Mouse (Mus musculus) adrenal gland, postnatal 4 days (tissue): ENCODE measurements around the gene Amh. TPM values are rescaled to one million over a fixed set of nuclear protein-coding genes. Genes with fewer than 3 reads are reported as not detected.
"Not testable (repeated sequence)": the region's sequence is repeated elsewhere in the genome, so short reads cannot be mapped to it uniquely, and the experiment has no call there.

Experiments
- DNase-seq, 2 experiments: peaks; one replicate each; pipeline ENCODE4 v3.0.0; 2021 to 2022; ENCODE audit warnings: low spot score in 2 of 2, mixed read lengths in 2 of 2
- total RNA-seq, 2 experiments: library from RNA; stranded (reverse); gene quantifications; 2 replicates each; pipeline ENCODE4 v1.2.3; 2021

Gene Amh
- total RNA-seq, 2 experiments from 2014 or later = 0.79 to 1.1 TPM

GRCm38 (mm10) chr10:80806341-80807056, 1.5 kb downstream of the Amh start:
- DNase-seq = no peak

- peak in 1 of 2 experiments; percentile 45 for DNase-seq
Measured at GRCm38 (mm10) chr10:80807057-80807627, 2.1 kb downstream of the Amh start.

- DNase-seq = no peak
Measured at GRCm38 (mm10) chr10:80808099-80808984, 3.3 kb downstream of the Amh start.

- DNase-seq = no peak
Measured at GRCm38 (mm10) chr10:80808985-80809632, 4.1 kb downstream of the Amh start.

GRCm38 (mm10) chr10:80810084-80810483, 5.0 kb downstream of the Amh start:
- DNase-seq = no peak

- DNase-seq = no peak
Measured at GRCm38 (mm10) chr10:80812391-80813041, 7.5 kb downstream of the Amh start.

- no peak for DNase-seq
Measured at GRCm38 (mm10) chr10:80813366-80813765, 8.3 kb downstream of the Amh start, which contains the start of gene Jsrp1. Jsrp1 (minus strand) TSS chr10:80813498.

- no peak for DNase-seq
Measured at GRCm38 (mm10) chr10:80814800-80815199, 9.8 kb downstream of the Amh start.

- DNase-seq = not testable (repeated sequence)
Measured at GRCm38 (mm10) chr10:80816303-80816702, 11.3 kb downstream of the Amh start.

- DNase-seq = no peak
Measured at GRCm38 (mm10) chr10:80817164-80817563, 12.1 kb downstream of the Amh start.

- not testable (repeated sequence) for DNase-seq
Measured at GRCm38 (mm10) chr10:80817955-80818354, 12.9 kb downstream of the Amh start.

GRCm38 (mm10) chr10:80818599-80819281, 13.7 kb downstream of the Amh start:
- no peak for DNase-seq

GRCm38 (mm10) chr10:80819406-80819805, 14.4 kb downstream of the Amh start:
- no peak for DNase-seq

- no peak for DNase-seq
Measured at GRCm38 (mm10) chr10:80821991-80822390, 16.9 kb downstream of the Amh start.

GRCm38 (mm10) chr10:80822528-80822927, 17.5 kb downstream of the Amh start:
- no peak for DNase-seq

- DNase-seq = no peak
Measured at GRCm38 (mm10) chr10:80823316-80823715, 18.3 kb downstream of the Amh start.

GRCm38 (mm10) chr10:80823847-80824643, 19.0 kb downstream of the Amh start:
- DNase-seq = no peak

- no peak for DNase-seq
Measured at GRCm38 (mm10) chr10:80824827-80825226, 19.8 kb downstream of the Amh start.
